Mouse (Mus musculus): ENCODE measurements around the gene Dolk.

The Dolk gene

GRCm38 (mm10) chr2:30286192-30287026 lies at the start of gene Dolk, which contains the start of gene Nup188:
Gene Dolk (minus strand): TSS chr2:30286334.
Gene Nup188 (plus strand): TSS chr2:30286397.
- DNase-seq (ENCODE audit: inconsistent age in 2 of 2, low spot score in 1 of 2): peak; percentile 96 to 98

DNA sequence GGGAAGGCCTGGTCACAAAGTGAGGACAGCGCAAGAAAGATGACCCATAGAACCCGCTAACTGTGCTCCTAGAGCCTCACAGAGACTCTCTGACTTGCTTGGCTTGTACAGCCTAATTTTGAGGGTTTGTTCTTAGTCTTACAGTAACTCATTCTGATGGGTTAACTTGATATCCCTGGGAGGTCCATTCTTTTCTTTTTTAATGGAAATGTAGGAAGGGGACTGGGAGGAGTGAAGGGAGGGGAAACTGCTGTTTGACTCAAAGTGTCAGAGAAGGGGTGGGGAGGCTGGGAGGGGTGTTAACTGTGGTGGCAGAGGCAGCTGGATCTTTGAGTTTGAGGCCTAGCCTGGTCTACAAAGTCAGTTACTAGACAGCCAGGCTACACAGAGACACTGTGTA lies 49.2 kb upstream of the Dolk start:
- DNase-seq (ENCODE audit: inconsistent age in 2 of 2, low spot score in 1 of 2): no peak

DNA sequence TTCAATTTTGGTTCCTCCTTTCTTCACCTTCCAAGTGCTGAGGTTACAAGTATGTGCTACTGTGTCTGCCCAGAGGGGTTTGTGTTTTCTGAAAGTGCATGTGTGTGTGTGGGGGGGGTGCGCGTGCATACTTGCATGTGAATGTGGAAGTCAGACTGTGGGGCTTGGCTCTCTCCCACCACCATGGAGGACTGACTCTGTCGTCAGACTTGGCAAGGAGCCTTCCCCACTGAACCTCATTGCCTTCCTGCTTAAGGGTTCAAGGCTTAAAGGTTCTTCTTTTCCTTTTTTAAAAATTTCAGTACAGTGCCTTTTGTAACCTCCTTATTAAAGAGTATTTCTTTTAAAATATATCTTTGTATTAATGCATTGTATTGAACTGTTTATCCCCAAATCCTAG lies 42.7 kb upstream of the Dolk start:
- DNase-seq (ENCODE audit: inconsistent age in 2 of 2, low spot score in 1 of 2): peak in 1 of 2 experiments; percentile 62

DNA sequence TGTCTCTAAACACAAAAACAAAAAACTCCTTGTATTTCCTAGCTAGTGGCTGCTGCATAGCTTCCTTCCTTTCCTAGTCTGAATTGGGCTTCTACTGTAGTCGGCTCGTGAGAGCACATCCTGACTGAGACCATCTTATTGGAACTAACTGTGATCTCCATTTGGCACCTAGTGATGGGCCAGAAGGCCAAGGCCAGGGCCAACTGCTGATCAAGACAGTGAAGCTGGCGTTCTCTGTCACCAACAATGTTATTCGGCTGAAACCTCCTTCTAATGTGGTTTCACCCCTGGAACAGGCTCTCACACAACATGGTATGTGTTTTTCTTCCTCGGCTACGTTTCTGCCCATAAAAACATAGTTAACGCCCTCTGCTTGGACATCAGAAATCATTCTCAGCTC lies 41.1 kb upstream of the Dolk start:
- DNase-seq (ENCODE audit: inconsistent age in 2 of 2, low spot score in 1 of 2): peak; percentile 23 to 75

DNA sequence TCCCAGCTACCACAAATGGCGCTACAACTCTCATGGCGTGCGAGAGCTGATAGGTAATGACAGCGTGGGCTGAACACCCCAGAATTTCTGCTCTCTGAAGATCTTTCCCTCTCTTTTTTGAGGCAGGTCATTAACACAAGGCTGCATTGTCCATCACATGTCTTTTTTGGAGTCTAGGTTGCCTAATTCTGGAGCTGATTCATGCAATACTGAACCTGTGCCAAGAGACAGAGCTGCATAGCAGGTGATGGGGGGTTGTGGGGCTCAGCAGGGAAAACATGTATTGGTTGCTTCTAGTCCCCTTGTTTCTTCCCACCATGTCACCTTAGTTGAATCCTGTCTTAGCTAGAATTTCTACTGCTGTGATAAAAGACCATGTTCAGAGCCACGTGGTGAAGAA lies 39.2 kb upstream of the Dolk start:
- peak in 1 of 2 experiments; percentile 81 for DNase-seq (ENCODE audit: inconsistent age in 2 of 2, low spot score in 1 of 2)

DNA sequence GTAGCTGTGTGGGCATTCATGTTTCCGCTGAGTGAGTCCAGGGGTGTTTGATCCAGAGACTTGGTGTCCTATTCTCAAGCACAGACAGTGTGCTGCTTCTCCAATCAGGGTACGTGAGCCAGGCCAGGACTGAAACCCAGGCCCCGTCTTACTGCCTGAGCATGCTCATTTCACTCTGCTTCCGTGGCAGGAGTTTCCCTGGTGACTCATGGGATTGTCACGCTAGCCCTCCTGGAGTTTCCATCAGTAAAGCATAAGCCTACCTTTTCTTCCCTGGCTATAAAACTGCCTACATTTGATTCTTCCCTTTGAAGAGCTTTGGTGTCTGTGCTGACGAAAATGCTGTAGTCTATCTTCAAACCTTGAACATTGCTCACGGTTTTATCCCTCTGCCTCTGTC lies 37.0 kb upstream of the Dolk start:
- DNase-seq (ENCODE audit: inconsistent age in 2 of 2, low spot score in 1 of 2): peak; percentile 31 to 68

DNA sequence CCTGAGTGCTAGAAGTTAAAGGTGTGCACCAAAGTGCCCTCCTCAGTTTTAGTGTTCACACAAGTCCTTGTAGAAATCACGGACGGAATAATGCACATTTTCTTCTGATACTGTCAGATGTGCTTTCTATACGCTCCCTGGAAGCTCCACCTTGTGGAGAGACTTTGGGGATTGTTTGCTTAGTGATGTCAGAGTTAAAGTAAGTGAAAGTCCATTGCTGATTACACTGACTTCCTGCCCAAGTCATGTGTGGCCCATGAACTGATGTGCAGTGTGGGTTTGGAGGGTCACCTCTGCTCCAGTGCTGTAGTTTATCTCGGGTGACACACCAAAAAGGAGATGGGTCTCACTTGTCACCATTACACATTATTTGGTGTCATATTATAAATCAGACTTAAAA lies 33.1 kb upstream of the Dolk start:
- no peak for DNase-seq (ENCODE audit: inconsistent age in 2 of 2, low spot score in 1 of 2)

DNA sequence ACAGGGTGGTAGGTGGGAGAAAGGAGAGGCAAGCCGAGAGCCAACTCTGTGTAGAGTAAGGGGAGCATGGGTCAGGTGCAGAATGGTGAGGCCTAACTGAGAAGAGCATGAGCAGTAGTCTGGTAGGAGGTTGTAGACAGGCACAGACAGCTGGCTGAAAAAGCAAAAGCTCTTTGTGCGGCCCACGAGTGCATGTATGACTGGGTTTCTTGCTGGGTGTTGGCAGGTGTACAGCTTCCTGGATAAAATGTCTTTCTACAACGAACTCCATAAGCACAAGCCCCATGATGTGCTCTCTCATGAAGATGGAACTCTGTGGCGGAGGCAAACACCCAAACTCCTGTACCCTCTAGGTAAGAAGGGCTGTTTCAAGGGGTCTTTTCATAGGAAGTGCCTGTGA lies 30.8 kb upstream of the Dolk start:
- no peak for DNase-seq (ENCODE audit: inconsistent age in 2 of 2, low spot score in 1 of 2)

GRCm38 (mm10) chr2:30316136-30316535 lies 30.0 kb upstream of the Dolk start:
- DNase-seq (ENCODE audit: inconsistent age in 2 of 2, low spot score in 1 of 2): no peak

DNA sequence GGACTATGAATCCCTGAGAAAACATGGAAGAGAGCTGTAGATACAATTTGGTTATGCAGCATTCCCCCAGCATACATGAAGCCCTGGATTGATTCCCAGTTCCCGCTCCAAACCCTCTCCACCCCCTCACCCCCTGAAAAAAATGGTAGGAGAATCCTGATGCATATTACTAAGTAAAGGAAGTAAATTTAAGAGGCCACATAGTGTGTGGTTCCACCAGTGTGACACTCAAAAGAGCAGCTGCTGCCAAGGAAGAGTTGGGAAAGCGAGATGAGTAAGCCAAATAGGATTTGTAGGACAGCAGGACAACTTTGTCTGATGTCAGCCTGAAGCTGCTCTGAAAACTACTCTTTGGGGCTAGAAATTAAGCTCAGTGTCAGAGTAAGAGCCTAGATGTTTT lies 25.3 kb upstream of the Dolk start:
- DNase-seq (ENCODE audit: inconsistent age in 2 of 2, low spot score in 1 of 2): peak; percentile 32 to 77

- no peak for DNase-seq (ENCODE audit: inconsistent age in 2 of 2, low spot score in 1 of 2)
Measured at GRCm38 (mm10) chr2:30309351-30309750, 23.2 kb upstream of the Dolk start.

DNA sequence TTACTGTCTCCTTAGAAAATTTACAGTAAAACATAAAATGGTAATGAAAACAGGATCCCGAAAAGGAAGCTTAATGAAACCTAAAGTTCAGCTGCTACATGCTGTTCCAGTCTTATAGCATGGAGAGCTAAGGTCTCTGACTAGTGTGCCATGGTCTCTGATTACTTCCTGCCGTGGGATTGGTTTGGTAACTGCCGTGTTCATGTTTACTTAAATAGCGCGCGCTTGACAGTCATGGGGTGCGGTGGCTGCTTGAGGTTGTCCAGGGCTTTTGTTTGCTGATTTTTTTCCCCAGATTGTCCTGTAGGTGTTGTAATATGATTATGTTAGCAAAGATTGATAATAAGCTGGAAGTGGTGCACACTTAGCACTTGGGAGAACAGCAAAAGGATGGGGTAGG lies 20.0 kb upstream of the Dolk start:
- DNase-seq (ENCODE audit: inconsistent age in 2 of 2, low spot score in 1 of 2): no peak

GRCm38 (mm10) chr2:30299966-30300365 lies 13.8 kb upstream of the Dolk start:
- DNase-seq (ENCODE audit: inconsistent age in 2 of 2, low spot score in 1 of 2): peak in 1 of 2 experiments; percentile 41

DNA sequence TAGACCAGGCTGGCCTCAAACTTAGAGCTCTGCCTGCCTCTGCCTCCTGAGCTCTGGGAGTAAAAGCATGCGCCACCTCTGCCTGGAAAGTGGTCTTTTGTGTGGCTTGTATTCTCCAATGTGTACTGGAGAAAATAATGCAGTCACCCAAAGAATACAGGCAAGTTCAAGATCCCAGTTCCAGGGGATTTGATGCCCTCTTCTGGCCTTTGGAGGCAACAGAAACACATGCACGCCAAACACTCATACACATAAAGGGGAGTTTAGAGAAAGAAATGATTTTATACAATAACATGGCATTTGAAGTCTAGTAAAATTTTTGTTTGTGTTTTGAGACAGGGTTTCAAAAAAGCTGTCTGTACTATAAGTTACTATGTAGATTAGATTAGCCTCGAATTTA lies 13.4 kb upstream of the Dolk start:
- peak in 1 of 2 experiments; percentile 53 for DNase-seq (ENCODE audit: inconsistent age in 2 of 2, low spot score in 1 of 2)

DNA sequence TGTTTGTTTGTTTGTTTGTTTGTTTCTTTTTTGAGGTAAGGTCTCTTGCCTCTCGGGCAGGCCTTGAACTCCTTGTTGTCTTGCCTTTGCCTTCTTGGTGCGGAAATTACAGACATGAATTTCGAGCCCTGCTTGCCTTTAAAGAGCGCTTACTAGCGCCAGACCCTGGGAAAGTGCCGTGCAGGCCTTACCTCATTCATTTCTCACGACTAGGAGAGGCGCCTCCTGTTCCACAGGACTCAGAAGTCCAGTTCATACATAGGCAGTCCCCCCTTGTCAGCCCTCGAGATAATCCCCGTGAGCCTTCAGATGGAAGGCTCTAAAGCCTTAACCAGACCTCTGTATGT lies 866 bp upstream of the Dolk start:
- DNase-seq (ENCODE audit: inconsistent age in 2 of 2, low spot score in 1 of 2): peak in 1 of 2 experiments; percentile 66

- DNase-seq (ENCODE audit: inconsistent age in 2 of 2, low spot score in 1 of 2): peak in 1 of 2 experiments; percentile 73
Measured at GRCm38 (mm10) chr2:30285416-30286181, 535 bp downstream of the Dolk start.

GRCm38 (mm10) chr2:30285004-30285403 lies 1.1 kb downstream of the Dolk start:
- DNase-seq (ENCODE audit: inconsistent age in 2 of 2, low spot score in 1 of 2): no peak

DNA sequence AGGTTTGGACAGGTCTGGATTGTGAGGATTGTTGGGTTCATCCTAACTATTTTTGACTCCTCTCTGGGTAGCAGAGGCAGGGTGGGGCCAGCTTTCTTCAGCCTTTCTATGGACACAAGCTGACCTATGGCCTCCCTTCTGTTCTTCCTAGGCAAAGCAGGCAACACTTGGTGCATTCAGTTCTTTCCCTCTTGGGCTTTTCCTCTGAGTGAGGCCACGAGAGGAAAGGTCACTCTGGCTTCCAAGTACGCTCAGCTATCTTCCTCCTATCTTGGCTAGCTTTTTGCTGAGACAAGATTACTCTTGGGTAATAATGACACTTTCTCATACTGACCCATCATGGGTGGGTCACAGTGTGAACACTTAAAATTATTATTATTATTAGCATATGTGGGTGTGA lies 2.9 kb downstream of the Dolk start:
- peak in 1 of 2 experiments; percentile 46 for DNase-seq (ENCODE audit: inconsistent age in 2 of 2, low spot score in 1 of 2)

- peak; percentile 59 to 84 for DNase-seq (ENCODE audit: inconsistent age in 2 of 2, low spot score in 1 of 2)
Measured at GRCm38 (mm10) chr2:30281651-30282050, 4.5 kb downstream of the Dolk start.

DNA sequence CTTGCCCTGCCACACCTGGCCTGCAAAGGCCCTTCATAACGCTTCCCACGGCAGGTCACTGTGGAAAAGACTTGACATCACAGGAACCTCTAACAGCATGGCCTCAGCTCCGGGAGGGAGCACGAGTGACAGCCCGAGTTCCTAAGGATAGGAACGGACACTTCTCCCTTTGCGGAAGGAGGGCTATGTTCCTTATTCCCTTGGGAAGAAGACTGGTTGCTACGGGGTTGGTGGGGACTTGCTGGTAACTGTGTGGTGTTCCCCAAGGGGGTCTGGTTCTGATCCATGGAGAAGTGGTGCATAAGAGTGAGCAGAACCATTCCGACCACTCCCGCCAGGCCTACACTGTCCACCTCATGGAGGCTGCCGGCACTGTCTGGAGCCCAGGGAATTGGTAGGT lies 5.4 kb downstream of the Dolk start, which contains the start of gene Gm28038:
Gene Gm28038, plus strand, starts transcription at position 301 of the 400 bp plus-strand sequence.
- peak in 1 of 2 experiments; percentile 22 for DNase-seq (ENCODE audit: inconsistent age in 2 of 2, low spot score in 1 of 2)

DNA sequence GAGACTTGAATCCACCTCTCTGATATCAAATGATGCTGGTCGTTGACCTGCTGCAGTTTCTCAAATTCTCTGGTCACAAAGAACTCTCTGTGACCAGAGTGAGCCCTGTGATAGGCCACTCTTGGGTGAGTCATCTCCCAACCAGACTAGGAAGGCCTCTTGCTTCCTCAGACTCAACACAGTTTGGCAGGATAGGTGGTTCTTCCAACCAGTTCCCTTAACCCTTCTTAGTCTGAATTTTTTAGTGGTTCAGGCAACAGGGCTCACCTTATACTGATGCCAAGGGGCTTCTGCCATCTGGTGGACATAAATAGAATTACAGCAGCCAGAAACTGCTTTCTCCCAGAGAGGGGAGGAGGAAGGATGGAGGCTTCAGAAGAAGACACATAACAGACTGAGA lies 16.0 kb downstream of the Dolk start:
- peak; percentile 83 to 93 for DNase-seq (ENCODE audit: inconsistent age in 2 of 2, low spot score in 1 of 2)
